Mouse (Mus musculus): Measurements from ENCODE around the gene Ap2a2.

Gene Ap2a2

GRCm38 (mm10) chr7:141542588-141542987 is 19.4 kb upstream of the Ap2a2 start:
- Histone ChIP-seq H3K36me3 (ENCODE audit: control insufficient read depth, insufficient read depth, low read length, poor library complexity, severe bottlenecking) (no peaks in the 10 kb centered on the region), H3K27me3 (ENCODE audit: control insufficient read depth, insufficient read depth, low read length, poor library complexity, severe bottlenecking) (no peaks in the 10 kb centered on the region)
- no peak for DNase-seq (ENCODE audit: low read depth, low spot score)

GRCm38 (mm10) chr7:141544654-141545053 is 17.3 kb upstream of the Ap2a2 start:
- Histone ChIP-seq H3K27me3 (ENCODE audit: control insufficient read depth, insufficient read depth, low read length, poor library complexity, severe bottlenecking) (no peaks in the 10 kb centered on the region), H3K36me3 (ENCODE audit: control insufficient read depth, insufficient read depth, low read length, poor library complexity, severe bottlenecking) (no peaks in the 10 kb centered on the region)
- no peak for DNase-seq (ENCODE audit: low read depth, low spot score)

- DNase-seq (ENCODE audit: low read depth, low spot score), result no peak
These were observed 12.4 kb upstream of the Ap2a2 start for GRCm38 (mm10) chr7:141549432-141550061.

GRCm38 (mm10) chr7:141550464-141550863 is 11.5 kb upstream of the Ap2a2 start:
- H3K36me3 ChIP-seq (ENCODE audit: control insufficient read depth, insufficient read depth, low read length, poor library complexity, severe bottlenecking), result no peaks in the 10 kb centered on the region
- DNase-seq (ENCODE audit: low read depth, low spot score), result no peak
- no peaks in the 10 kb centered on the region for H3K27me3 ChIP-seq (ENCODE audit: control insufficient read depth, insufficient read depth, low read length, poor library complexity, severe bottlenecking)

More at GRCm38 (mm10) chr7:141549432-141550061, 12.4 kb upstream of the Ap2a2 start:
- Histone ChIP-seq H3K27me3 (ENCODE audit: control insufficient read depth, insufficient read depth, low read length, poor library complexity, severe bottlenecking) (no peaks in the 10 kb centered on the region), H3K36me3 (ENCODE audit: control insufficient read depth, insufficient read depth, low read length, poor library complexity, severe bottlenecking) (no peaks in the 10 kb centered on the region)

DNA sequence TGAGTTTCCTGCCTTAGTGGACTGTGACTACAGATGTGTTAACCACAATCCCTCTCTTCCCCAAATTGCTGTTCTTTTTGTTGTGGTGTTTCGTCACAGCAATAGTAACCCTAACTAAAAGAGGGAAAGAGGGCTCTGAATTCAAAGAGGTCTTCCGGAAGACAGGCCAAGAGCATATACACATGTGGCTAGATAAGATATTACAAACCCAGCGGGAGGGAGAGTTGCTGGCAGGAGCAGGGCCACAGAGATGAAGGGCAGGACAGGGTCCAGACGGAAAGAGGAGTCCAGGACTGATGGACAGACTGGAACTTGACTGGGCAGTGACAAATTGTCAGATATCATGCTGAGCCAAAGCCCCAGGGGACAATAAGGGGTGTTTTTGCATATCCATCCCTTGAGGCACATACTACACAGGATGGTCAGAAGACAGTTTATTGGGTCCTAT is 3.6 kb upstream of the Ap2a2 start:
- no peak for DNase-seq (ENCODE audit: low read depth, low spot score)
- H3K36me3 ChIP-seq (ENCODE audit: control insufficient read depth, insufficient read depth, low read length, poor library complexity, severe bottlenecking), result no peaks in the 10 kb centered on the region
- H3K27me3 ChIP-seq (ENCODE audit: control insufficient read depth, insufficient read depth, low read length, poor library complexity, severe bottlenecking), result no peaks in the 10 kb centered on the region

- H3K36me3 ChIP-seq (ENCODE audit: control insufficient read depth, insufficient read depth, low read length, poor library complexity, severe bottlenecking), result no peaks in the 10 kb centered on the region
- H3K27me3 ChIP-seq (ENCODE audit: control insufficient read depth, insufficient read depth, low read length, poor library complexity, severe bottlenecking), result no peaks in the 10 kb centered on the region
- no peak for DNase-seq (ENCODE audit: low read depth, low spot score)
These were observed 3.0 kb upstream of the Ap2a2 start for GRCm38 (mm10) chr7:141558946-141559345.

DNA sequence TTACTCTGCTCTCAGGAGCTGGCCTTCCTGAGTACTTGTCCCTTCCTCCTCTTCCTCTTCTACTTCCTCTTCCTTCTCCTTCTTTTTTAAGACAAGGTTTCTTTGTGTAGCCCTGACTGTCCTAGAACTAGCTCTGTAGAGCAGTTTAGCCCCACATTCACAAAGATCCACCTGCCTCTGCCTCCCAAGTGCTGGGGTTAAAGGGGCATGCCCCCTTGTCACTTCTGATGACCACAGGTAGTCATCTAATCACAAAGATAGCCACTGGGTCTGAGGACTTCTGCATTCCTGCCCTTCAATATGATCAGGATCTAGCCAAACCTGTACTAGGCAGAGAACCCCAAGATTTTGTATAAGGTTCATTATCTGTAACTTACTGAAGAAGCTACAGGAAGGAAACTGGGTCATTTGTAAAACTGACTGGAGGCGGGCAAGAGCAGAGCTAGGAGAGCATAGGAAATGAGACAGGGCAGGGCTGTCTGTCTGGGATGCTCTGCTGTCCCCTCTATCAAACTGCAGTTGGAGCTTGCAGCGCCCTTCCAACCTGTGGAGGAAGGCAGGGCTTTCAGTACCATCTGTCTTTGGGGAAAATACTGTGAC is 2.1 kb upstream of the Ap2a2 start:
- DNase-seq (ENCODE audit: low read depth, low spot score), result no peak

DNA sequence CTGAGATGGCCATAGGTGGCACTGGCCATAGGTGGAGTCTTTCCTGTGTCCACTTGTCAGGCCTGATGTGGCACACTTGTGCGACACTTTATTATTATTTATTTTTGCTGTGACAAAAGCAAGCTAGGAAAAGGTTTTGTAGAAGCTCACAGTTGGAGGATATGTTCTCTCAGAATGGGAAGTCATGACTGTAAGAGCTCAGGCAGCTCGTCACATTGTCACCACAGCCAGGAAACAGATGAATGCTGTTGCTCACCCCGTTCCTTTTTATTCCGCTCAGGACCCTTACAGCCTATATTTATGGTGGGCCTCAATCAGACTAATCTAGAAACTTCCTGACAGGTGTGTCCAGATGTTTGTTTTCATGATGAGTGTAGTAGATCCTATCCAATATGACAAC is 1.5 kb upstream of the Ap2a2 start:
- Histone ChIP-seq H3K27me3 (ENCODE audit: control insufficient read depth, insufficient read depth, low read length, poor library complexity, severe bottlenecking) (no peaks in the 10 kb centered on the region), H3K36me3 (ENCODE audit: control insufficient read depth, insufficient read depth, low read length, poor library complexity, severe bottlenecking) (no peaks in the 10 kb centered on the region)
- no peak for DNase-seq (ENCODE audit: low read depth, low spot score)

More for the DNA sequence above, 2.1 kb upstream of the Ap2a2 start:
- H3K36me3 ChIP-seq (ENCODE audit: control insufficient read depth, insufficient read depth, low read length, poor library complexity, severe bottlenecking), result no peaks in the 10 kb centered on the region
- H3K27me3 ChIP-seq (ENCODE audit: control insufficient read depth, insufficient read depth, low read length, poor library complexity, severe bottlenecking), result no peaks in the 10 kb centered on the region

DNA sequence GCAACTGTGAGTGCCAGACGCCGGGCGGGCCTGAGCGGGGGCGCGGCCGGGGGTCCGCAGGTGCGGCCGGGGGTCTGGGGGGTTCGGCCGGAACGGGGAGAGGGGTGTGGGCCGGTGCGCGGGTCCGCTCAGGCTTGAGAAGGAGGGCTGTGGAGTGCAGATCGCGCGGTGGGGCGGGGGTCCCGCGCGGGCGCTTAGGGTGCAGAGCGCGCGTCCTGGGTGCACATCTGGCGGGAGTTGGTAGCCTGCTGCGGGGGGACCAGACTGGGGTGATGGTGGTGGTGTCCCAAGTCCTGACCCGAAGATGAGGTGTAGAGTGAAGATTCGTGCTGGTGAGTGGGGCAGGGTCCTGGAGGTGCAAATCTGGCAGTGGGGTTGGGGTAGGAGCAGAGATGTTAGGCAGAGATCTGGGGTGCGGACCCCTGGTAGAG is 463 bp downstream of the Ap2a2 start:
- no peaks in the 10 kb centered on the region for H3K27me3 ChIP-seq (ENCODE audit: control insufficient read depth, insufficient read depth, low read length, poor library complexity, severe bottlenecking)
- no peaks in the 10 kb centered on the region for H3K36me3 ChIP-seq (ENCODE audit: control insufficient read depth, insufficient read depth, low read length, poor library complexity, severe bottlenecking)
- DNase-seq (ENCODE audit: low read depth, low spot score), result no peak

DNA sequence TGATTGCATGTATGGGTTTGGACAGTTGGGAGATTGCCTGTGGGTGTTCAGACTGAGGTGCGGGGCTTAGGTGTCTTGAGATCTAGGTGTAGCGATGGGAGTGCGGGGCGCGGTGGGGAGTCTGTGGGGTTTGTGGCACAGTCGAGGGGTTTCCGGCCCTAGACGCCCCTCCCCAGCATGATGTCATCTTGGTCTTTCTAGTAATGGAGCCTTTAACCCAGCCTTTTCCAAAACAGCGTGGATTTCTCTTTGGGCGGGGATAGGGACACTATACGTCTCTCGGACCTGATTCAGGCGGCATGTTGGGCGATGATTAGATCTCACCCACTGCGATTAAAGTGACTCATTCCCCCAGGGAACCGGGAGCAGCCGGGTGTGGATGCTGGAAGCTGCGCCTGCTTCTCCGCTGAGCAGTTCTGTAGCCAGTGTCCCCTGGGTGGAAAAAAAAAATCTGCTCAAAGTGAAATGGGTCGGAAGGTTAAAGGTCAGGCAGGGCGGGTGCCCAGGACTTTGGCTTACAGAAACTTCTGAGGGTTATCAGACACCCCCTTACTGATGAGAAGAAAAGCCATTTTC is 967 bp downstream of the Ap2a2 start:
- Histone ChIP-seq H3K27me3 (ENCODE audit: control insufficient read depth, insufficient read depth, low read length, poor library complexity, severe bottlenecking) (no peaks in the 10 kb centered on the region), H3K36me3 (ENCODE audit: control insufficient read depth, insufficient read depth, low read length, poor library complexity, severe bottlenecking) (no peaks in the 10 kb centered on the region)
- peak; percentile 20 for DNase-seq (ENCODE audit: low read depth, low spot score)

- Histone ChIP-seq H3K27me3 (ENCODE audit: control insufficient read depth, insufficient read depth, low read length, poor library complexity, severe bottlenecking) (no peaks in the 10 kb centered on the region), H3K36me3 (ENCODE audit: control insufficient read depth, insufficient read depth, low read length, poor library complexity, severe bottlenecking) (no peaks in the 10 kb centered on the region)
- no peak for DNase-seq (ENCODE audit: low read depth, low spot score)
These were observed 2.6 kb downstream of the Ap2a2 start for GRCm38 (mm10) chr7:141564561-141564960.

DNA sequence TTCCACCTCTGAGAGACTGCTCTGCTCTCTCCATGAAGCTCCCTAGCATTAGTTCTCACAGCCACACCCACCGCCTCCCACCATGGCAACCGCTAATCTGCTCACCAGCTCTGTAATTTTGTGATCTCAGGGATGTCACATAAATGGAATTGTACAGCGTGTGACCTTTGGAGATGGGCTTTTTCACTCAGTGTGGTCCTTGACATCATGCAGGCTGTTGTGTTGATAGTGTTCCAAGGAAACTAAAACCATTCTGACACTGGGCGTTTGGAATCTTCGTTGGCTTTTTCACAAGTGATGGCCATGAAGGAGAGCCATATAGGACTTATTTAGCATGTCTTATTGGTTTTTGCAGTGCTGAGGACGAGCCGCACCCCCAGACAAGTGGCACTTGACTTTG is 4.6 kb downstream of the Ap2a2 start:
- Histone ChIP-seq H3K36me3 (ENCODE audit: control insufficient read depth, insufficient read depth, low read length, poor library complexity, severe bottlenecking) (no peaks in the 10 kb centered on the region), H3K27me3 (ENCODE audit: control insufficient read depth, insufficient read depth, low read length, poor library complexity, severe bottlenecking) (no peaks in the 10 kb centered on the region)
- no peak for DNase-seq (ENCODE audit: low read depth, low spot score)

GRCm38 (mm10) chr7:141569283-141569803 is 7.4 kb downstream of the Ap2a2 start:
- no peaks in the 10 kb centered on the region for H3K27me3 ChIP-seq (ENCODE audit: control insufficient read depth, insufficient read depth, low read length, poor library complexity, severe bottlenecking)
- no peak for DNase-seq (ENCODE audit: low read depth, low spot score)
- no peaks in the 10 kb centered on the region; the same call in 1 of the 2 replicates for H3K36me3 ChIP-seq (ENCODE audit: control insufficient read depth, insufficient read depth, low read length, poor library complexity, severe bottlenecking)

- Histone ChIP-seq H3K27me3 (ENCODE audit: control insufficient read depth, insufficient read depth, low read length, poor library complexity, severe bottlenecking) (no peaks in the 10 kb centered on the region), H3K36me3 (ENCODE audit: control insufficient read depth, insufficient read depth, low read length, poor library complexity, severe bottlenecking) (no peaks in the 10 kb centered on the region; the same call in 1 of the 2 replicates)
- DNase-seq (ENCODE audit: low read depth, low spot score), result no peak
These were observed 7.9 kb downstream of the Ap2a2 start for GRCm38 (mm10) chr7:141569916-141570315.

- DNase-seq (ENCODE audit: low read depth, low spot score), result no peak
- no peaks in the 10 kb centered on the region; the same call in 1 of the 2 replicates for H3K36me3 ChIP-seq (ENCODE audit: control insufficient read depth, insufficient read depth, low read length, poor library complexity, severe bottlenecking)
- no peaks in the 10 kb centered on the region for H3K27me3 ChIP-seq (ENCODE audit: control insufficient read depth, insufficient read depth, low read length, poor library complexity, severe bottlenecking)
These were observed 8.8 kb downstream of the Ap2a2 start for GRCm38 (mm10) chr7:141570625-141571295.

Measured in splenic B cell, adult 2 months (primary cell).